Mouse (Mus musculus): ENCODE data around the gene Rbm20. TPM values are rescaled to one million over a fixed set of nuclear protein-coding genes. Genes with fewer than 3 reads are reported as not detected.

Rbm20 gene
- total and polyA plus RNA-seq, 3 experiments, result 0.05 to 0.56 (median 0.08) TPM

GRCm38 (mm10) chr19:53746116-53746515 lies 69.0 kb downstream of the Rbm20 start:
- no peaks in the 10 kb centered on the region for H3K36me3 ChIP-seq (replicated peaks in 1 of 2; ENCODE audit: control insufficient read depth in 1 of 2, insufficient read depth in 1 of 2, low read length in 1 of 2)
- in situ Hi-C loops (cut with MboI; ENCODE audit: low pct_ligation_motif_present, low pct_unique_long_range_greater_than_20kb, low sequenced_read_pairs) (no loop called here), dilution Hi-C loops (cut with MboI; ENCODE audit: extremely low pct_ligation_motif_present, extremely low pct_unique_long_range_greater_than_20kb, low sequenced_read_pairs) (no loop called here)
- H3K9me3 ChIP-seq (replicated peaks; ENCODE audit: low read length), result peaks cover 2% of the 10 kb centered on the region
- H3K9ac ChIP-seq (ENCODE audit: insufficient read depth, low read depth), result no peak overlapping the region
- no peaks in the 10 kb centered on the region for H3K79me2 ChIP-seq (replicated peaks; ENCODE audit: control insufficient read depth, extremely low read depth, insufficient read depth, poor library complexity, severe bottlenecking)
- H3K27ac ChIP-seq (ENCODE audit: insufficient read depth, low read depth), result no peak overlapping the region
- H3K4me1 ChIP-seq (ENCODE audit: control insufficient read depth in 1 of 2, insufficient read depth in 2 of 2), result peaks cover 3% of the 10 kb centered on the region in 2 experiments; a peak in 3 of 4 replicates
- no peak for DNase-seq (ENCODE audit: extremely low read depth)
- TF ChIP-seq JUND (conservative IDR thresholded peaks at IDR 0.05; ENCODE audit: low read depth, low read length) (no peak), MAX (IDR thresholded peaks at IDR 0.05; ENCODE audit: low read length) (no peak), JUN (IDR thresholded peaks at IDR 0.05; ENCODE audit: insufficient read depth, low read depth, low read length) (no peak), RCOR1 (conservative IDR thresholded peaks at IDR 0.05; ENCODE audit: low read depth, low read length) (no peak)
- H3K4me2 ChIP-seq (ENCODE audit: insufficient read depth, low read depth, poor library complexity, severe bottlenecking), result no peak overlapping the region
- H3K4me3 ChIP-seq (replicated peaks in 1 of 3; ENCODE audit: low read depth in 2 of 3, low read length in 2 of 3, poor library complexity in 1 of 3), result no peak overlapping the region
- H3K27me3 ChIP-seq (replicated peaks), result no peaks in the 10 kb centered on the region

DNA sequence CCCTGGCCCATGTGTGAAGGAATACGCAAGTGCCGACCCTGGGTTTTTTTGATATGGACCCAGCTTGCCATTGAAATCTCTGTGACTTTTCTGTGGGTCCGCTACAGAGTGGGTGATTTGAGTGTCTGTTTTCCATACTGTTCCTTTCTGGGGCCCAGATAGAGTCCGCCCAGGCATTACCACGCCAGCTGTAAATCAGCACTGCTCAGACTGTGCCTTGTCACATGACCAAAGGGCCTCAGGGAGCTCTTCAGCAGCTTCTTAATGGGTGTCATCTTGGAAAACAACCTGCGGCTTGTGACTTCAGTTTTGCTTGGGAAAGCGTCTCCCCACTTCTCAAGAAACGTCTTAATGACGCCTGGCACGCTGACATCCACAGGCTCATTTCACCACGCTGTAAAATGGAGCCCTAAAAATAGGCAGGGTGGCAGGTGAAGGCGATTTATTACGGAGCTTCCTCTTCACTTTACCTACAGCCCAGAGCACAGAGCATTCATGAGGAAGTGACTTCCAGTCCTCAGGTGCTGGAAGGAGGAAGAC lies 71.2 kb downstream of the Rbm20 start:
- in situ Hi-C loops (cut with MboI; ENCODE audit: low pct_ligation_motif_present, low pct_unique_long_range_greater_than_20kb, low sequenced_read_pairs), result no loop called here
- no peak overlapping the region for H3K4me3 ChIP-seq (replicated peaks in 1 of 3; ENCODE audit: low read depth in 2 of 3, low read length in 2 of 3, poor library complexity in 1 of 3)
- peaks cover 2% of the 10 kb centered on the region for H3K9me3 ChIP-seq (replicated peaks; ENCODE audit: low read length)
- TF ChIP-seq RCOR1 (conservative IDR thresholded peaks at IDR 0.05; ENCODE audit: low read depth, low read length) (no peak), EP300 (IDR thresholded peaks at IDR 0.05; ENCODE audit: low read length) (no peak), GABPA (IDR thresholded peaks at IDR 0.05; ENCODE audit: insufficient replicate concordance, low read depth, low read length) (no peak), PAX5 (IDR thresholded peaks at IDR 0.05; ENCODE audit: low read length) (no peak), MYC (IDR thresholded peaks at IDR 0.05; ENCODE audit: low read depth, low read length) (no peak), ZMIZ1 (IDR thresholded peaks at IDR 0.05; ENCODE audit: low read depth, low read length) (no peak), POLR2AphosphoS2 (IDR thresholded peaks at IDR 0.05; ENCODE audit: low read depth, low read length) (no peak), TCF12 (IDR thresholded peaks at IDR 0.05; ENCODE audit: low read depth, low read length) (no peak)
- no peaks in the 10 kb centered on the region for H3K36me3 ChIP-seq (replicated peaks in 1 of 2; ENCODE audit: control insufficient read depth in 1 of 2, insufficient read depth in 1 of 2, low read length in 1 of 2)
- no peak overlapping the region for H3K9ac ChIP-seq (ENCODE audit: insufficient read depth, low read depth)
- dilution Hi-C loops (cut with MboI; ENCODE audit: extremely low pct_ligation_motif_present, extremely low pct_unique_long_range_greater_than_20kb, low sequenced_read_pairs), result no loop called here
- H3K4me2 ChIP-seq (ENCODE audit: insufficient read depth, low read depth, poor library complexity, severe bottlenecking), result no peak overlapping the region
- H3K4me1 ChIP-seq (ENCODE audit: control insufficient read depth in 1 of 2, insufficient read depth in 2 of 2), result no peaks in the 10 kb centered on the region
- no peaks in the 10 kb centered on the region for H3K27me3 ChIP-seq (replicated peaks)
- no peak overlapping the region for H3K27ac ChIP-seq (ENCODE audit: insufficient read depth, low read depth)
- DNase-seq (ENCODE audit: extremely low read depth), result no peak
- no peaks in the 10 kb centered on the region for H3K79me2 ChIP-seq (replicated peaks; ENCODE audit: control insufficient read depth, extremely low read depth, insufficient read depth, poor library complexity, severe bottlenecking)

- in situ Hi-C loops (cut with MboI; ENCODE audit: low pct_ligation_motif_present, low pct_unique_long_range_greater_than_20kb, low sequenced_read_pairs), result no loop called here
- dilution Hi-C loops (cut with MboI; ENCODE audit: extremely low pct_ligation_motif_present, extremely low pct_unique_long_range_greater_than_20kb, low sequenced_read_pairs), result no loop called here
- DNase-seq (ENCODE audit: extremely low read depth), result no peak
- no peak overlapping the region for H3K4me3 ChIP-seq (replicated peaks in 1 of 3; ENCODE audit: low read depth in 2 of 3, low read length in 2 of 3, poor library complexity in 1 of 3)
- peaks cover 2 to 3% of the 10 kb centered on the region in 2 experiments; a peak in 3 of 4 replicates for H3K4me1 ChIP-seq (ENCODE audit: control insufficient read depth in 1 of 2, insufficient read depth in 2 of 2)
- H3K4me2 ChIP-seq (ENCODE audit: insufficient read depth, low read depth, poor library complexity, severe bottlenecking), result no peak overlapping the region
- H3K27ac ChIP-seq (ENCODE audit: insufficient read depth, low read depth), result no peak overlapping the region
- H3K9ac ChIP-seq (ENCODE audit: insufficient read depth, low read depth), result no peak overlapping the region
- H3K9me3 ChIP-seq (replicated peaks; ENCODE audit: low read length), result peaks cover 2% of the 10 kb centered on the region
- no peaks in the 10 kb centered on the region for H3K36me3 ChIP-seq (replicated peaks in 1 of 2; ENCODE audit: control insufficient read depth in 1 of 2, insufficient read depth in 1 of 2, low read length in 1 of 2)
- no peaks in the 10 kb centered on the region for H3K27me3 ChIP-seq (replicated peaks)
- TF ChIP-seq E2F4 (IDR thresholded peaks at IDR 0.05; ENCODE audit: insufficient replicate concordance, low read depth, low read length) (no peak), SIN3A (IDR thresholded peaks at IDR 0.05; ENCODE audit: low read length) (no peak), CTCF (conservative IDR thresholded peaks at IDR 0.05 in 1 of 2, IDR thresholded peaks at IDR 0.05 in 1 of 2; ENCODE audit: low read depth in 2 of 2, low read length in 2 of 2) (no peak), POLR2A (IDR thresholded peaks at IDR 0.05; ENCODE audit: low read depth, low read length) (no peak), ZKSCAN1 (IDR thresholded peaks at IDR 0.05; ENCODE audit: borderline replicate concordance, low read depth, low read length) (no peak)
- no peaks in the 10 kb centered on the region for H3K79me2 ChIP-seq (replicated peaks; ENCODE audit: control insufficient read depth, extremely low read depth, insufficient read depth, poor library complexity, severe bottlenecking)
These were observed 72.2 kb downstream of the Rbm20 start for GRCm38 (mm10) chr19:53749326-53749725.

Data from CH12.LX (cell line).